Mouse (Mus musculus): ENCODE measurements at regions not wholly inside any gene's neighbourhood (a gene's known extent, or its start where the extent isn't known, plus 50 kb on each side); places are given as distances from the start of the nearest gene placed in this dataset.
"Not testable (repeated sequence)": the region's sequence is repeated elsewhere in the genome, so short reads cannot be mapped to it uniquely, and the experiment has no call there.

DNA sequence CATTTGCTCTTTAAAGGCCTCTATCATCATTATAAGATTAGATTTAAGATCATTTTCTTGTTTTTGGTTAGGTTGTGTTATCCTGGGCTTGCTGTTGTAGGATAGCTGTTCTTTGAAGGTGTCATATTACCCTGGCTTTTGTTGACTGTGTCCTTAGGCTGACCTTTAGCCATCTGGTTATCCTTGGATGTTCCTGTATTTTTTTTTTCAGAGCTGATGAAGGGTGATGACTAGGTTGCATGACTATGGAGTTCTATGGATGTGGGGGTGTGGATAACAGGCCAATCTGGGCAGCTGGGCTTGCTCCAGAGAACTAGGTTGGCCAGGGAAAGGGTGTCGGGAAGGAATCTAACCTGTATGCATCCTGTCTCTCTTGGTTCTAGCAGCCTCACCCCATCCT lies 74.2 kb downstream of the Dmrta1 start:
- Histone ChIP-seq H3K4me2 (replicated peaks) (no peak overlapping the region), H3K9me3 (ENCODE audit: control insufficient read depth, low read length) (peaks cover 4% of the 10 kb centered on the region; the same call in 1 of the 2 replicates), H3K4me3 (replicated peaks; ENCODE audit: low read length) (no peak overlapping the region), H3K9ac (no peak overlapping the region), H3K27ac (no peak overlapping the region), H3K4me1 (replicated peaks; ENCODE audit: control insufficient read depth, insufficient read depth, low read length) (no peaks in the 10 kb centered on the region), H3K36me3 (replicated peaks; ENCODE audit: control insufficient read depth, insufficient read depth) (no peaks in the 10 kb centered on the region), H3K27me3 (ENCODE audit: control insufficient read depth, insufficient read depth, low read length) (no peaks in the 10 kb centered on the region)
- WGBS: 81% methylated on average over 1 of the region's 1 CpGs
- DNase-seq (ENCODE audit: low spot score) (no peak), ATAC-seq (ENCODE audit: low FRiP score) (no peak)

DNA sequence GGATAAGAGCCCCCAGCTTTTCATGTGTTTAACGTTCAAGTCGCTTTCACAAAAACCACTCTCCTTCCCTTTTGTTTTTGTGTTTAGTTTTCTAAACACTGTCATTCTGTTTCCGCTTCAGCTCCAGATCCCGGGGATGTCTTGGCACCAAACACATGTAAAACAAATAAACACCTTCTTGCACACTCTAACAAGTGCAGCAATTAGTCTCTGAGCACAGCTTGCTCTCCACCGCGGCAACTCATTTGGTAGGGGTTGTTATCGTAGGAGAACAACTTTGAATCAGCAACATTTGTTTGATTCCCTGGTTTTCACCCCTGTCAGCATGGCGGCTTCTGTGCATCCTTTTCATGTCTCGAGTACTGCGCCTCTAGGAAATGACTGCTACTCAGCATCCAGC lies 97.0 kb downstream of the Dmrta1 start:
- Histone ChIP-seq H3K4me2 (replicated peaks) (no peak overlapping the region), H3K4me3 (replicated peaks; ENCODE audit: low read length) (no peak overlapping the region), H3K9me3 (ENCODE audit: control insufficient read depth, low read length) (no peaks in the 10 kb centered on the region), H3K36me3 (replicated peaks; ENCODE audit: control insufficient read depth, insufficient read depth) (no peaks in the 10 kb centered on the region), H3K27me3 (ENCODE audit: control insufficient read depth, insufficient read depth, low read length) (no peaks in the 10 kb centered on the region), H3K9ac (no peak overlapping the region), H3K27ac (no peak overlapping the region), H3K4me1 (replicated peaks; ENCODE audit: control insufficient read depth, insufficient read depth, low read length) (no peaks in the 10 kb centered on the region)
- 64% methylated on average over 10 of the region's 10 CpGs for WGBS
- ATAC-seq (ENCODE audit: low FRiP score) (no peak), DNase-seq (ENCODE audit: low spot score) (no peak)

GRCm38 (mm10) chr4:89781487-89781886 lies 102.3 kb downstream of the Dmrta1 start:
- 100% methylated on average over 1 of the region's 1 CpGs for WGBS
- no peaks in the 10 kb centered on the region for H3K9me3 ChIP-seq (ENCODE audit: control insufficient read depth, low read length)
- no peak overlapping the region for H3K9ac ChIP-seq
- no peaks in the 10 kb centered on the region for H3K4me1 ChIP-seq (replicated peaks; ENCODE audit: control insufficient read depth, insufficient read depth, low read length)
- no peak for ATAC-seq (ENCODE audit: low FRiP score)
- no peaks in the 10 kb centered on the region for H3K36me3 ChIP-seq (replicated peaks; ENCODE audit: control insufficient read depth, insufficient read depth)
- no peak for DNase-seq (ENCODE audit: low spot score)
- H3K4me3 ChIP-seq (replicated peaks; ENCODE audit: low read length): no peak overlapping the region
- no peak overlapping the region for H3K4me2 ChIP-seq (replicated peaks)
- no peaks in the 10 kb centered on the region for H3K27me3 ChIP-seq (ENCODE audit: control insufficient read depth, insufficient read depth, low read length)
- H3K27ac ChIP-seq: no peak overlapping the region

GRCm38 (mm10) chr4:89816823-89817222 lies 137.6 kb downstream of the Dmrta1 start:
- no peak for ATAC-seq (ENCODE audit: low FRiP score)
- DNase-seq (ENCODE audit: low spot score): no peak
- 90% methylated on average over 7 of the region's 7 CpGs for WGBS
- H3K4me3 ChIP-seq (replicated peaks; ENCODE audit: low read length): no peak overlapping the region
- no peak overlapping the region for H3K27ac ChIP-seq
- H3K9ac ChIP-seq: no peak overlapping the region
- H3K36me3 ChIP-seq (replicated peaks; ENCODE audit: control insufficient read depth, insufficient read depth): no peaks in the 10 kb centered on the region
- H3K27me3 ChIP-seq (ENCODE audit: control insufficient read depth, insufficient read depth, low read length): no peaks in the 10 kb centered on the region
- no peaks in the 10 kb centered on the region for H3K4me1 ChIP-seq (replicated peaks; ENCODE audit: control insufficient read depth, insufficient read depth, low read length)
- H3K9me3 ChIP-seq (ENCODE audit: control insufficient read depth, low read length): no peaks in the 10 kb centered on the region
- H3K4me2 ChIP-seq (replicated peaks): no peak overlapping the region

GRCm38 (mm10) chr4:89834552-89835206 lies 155.4 kb downstream of the Dmrta1 start:
- Histone ChIP-seq H3K4me1 (replicated peaks; ENCODE audit: control insufficient read depth, insufficient read depth, low read length) (no peaks in the 10 kb centered on the region), H3K4me2 (replicated peaks) (no peak overlapping the region), H3K4me3 (replicated peaks; ENCODE audit: low read length) (no peak overlapping the region), H3K9ac (no peak overlapping the region), H3K9me3 (ENCODE audit: control insufficient read depth, low read length) (no peaks in the 10 kb centered on the region), H3K27ac (peak overlapping the region; percentile 18; the same call in 1 of the 2 replicates), H3K36me3 (replicated peaks; ENCODE audit: control insufficient read depth, insufficient read depth) (no peaks in the 10 kb centered on the region), H3K27me3 (ENCODE audit: control insufficient read depth, insufficient read depth, low read length) (no peaks in the 10 kb centered on the region)
- ATAC-seq (ENCODE audit: low FRiP score): no peak
- 69% methylated on average over 6 of the region's 6 CpGs for WGBS
- DNase-seq (ENCODE audit: low spot score): peak; percentile 27

DNA sequence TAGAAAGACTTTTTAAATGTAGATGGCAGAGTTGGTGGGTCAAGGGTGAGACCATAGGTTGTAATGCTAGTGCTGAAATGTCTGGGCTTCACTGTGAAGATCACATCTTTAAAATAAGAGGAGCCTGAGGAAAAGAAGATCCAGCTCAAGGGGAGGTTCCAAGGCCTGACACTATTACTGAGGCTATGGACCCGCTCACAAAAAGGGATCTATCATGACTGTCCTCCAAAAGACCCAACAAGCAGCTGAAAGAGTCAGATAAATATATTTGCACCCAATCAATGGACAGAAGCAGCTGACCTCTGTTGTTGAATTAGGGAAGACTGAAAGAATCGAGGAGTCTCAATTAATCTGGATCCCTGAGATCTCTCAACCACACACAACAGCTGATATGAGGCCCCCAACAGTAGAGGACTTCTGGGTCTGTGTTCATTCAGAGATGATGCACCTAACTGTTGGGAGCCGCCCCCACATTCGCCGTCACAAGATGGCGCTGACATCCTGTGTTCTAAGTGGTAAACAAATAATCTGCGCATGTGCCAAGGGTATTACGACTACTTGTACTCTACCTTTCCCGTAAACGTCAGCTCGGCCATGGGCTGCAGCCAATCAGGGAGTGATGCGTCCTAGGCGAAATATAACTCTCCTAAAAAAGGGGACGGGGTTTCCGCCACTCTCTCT lies 196.3 kb downstream of the Dmrta1 start:
- not testable (repeated sequence) for H3K27ac ChIP-seq; H3K9me3 ChIP-seq (ENCODE audit: control insufficient read depth, low read length); H3K36me3 ChIP-seq (replicated peaks; ENCODE audit: control insufficient read depth, insufficient read depth); H3K27me3 ChIP-seq (ENCODE audit: control insufficient read depth, insufficient read depth, low read length); H3K9ac ChIP-seq; DNase-seq (ENCODE audit: low spot score); H3K4me1 ChIP-seq (replicated peaks; ENCODE audit: control insufficient read depth, insufficient read depth, low read length)
- H3K4me2 ChIP-seq (replicated peaks): peak overlapping the region; percentile 38
- WGBS: 27% methylated on average over 6 of the region's 15 CpGs
- ATAC-seq (ENCODE audit: low FRiP score): peak; percentile 86
- 0 out of 2 replicates have a peak overlapping the region, but pooled peaks have one; percentile 3 for H3K4me3 ChIP-seq (replicated peaks; ENCODE audit: low read length)

DNA sequence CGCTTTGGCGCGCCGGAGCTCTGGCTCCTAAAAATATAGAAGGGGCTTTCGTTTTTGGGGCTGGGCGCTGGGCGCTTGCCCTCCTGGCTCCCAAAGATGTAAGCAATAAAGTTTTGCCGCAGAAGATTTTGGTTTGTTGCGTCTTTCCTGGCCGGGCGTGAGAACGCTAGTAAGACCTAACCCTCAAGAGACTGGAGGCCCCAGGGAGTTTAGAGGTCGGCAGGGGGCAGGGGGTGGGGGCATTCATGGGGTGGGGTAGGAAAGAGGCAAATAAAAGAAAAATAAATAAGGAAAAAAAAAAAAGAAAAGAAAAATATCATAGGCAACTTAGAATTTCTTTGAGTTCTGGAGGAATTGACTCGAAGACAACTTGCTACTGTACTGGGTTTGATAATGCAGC lies 196.9 kb downstream of the Dmrta1 start:
- not testable (repeated sequence) for H3K36me3 ChIP-seq (replicated peaks; ENCODE audit: control insufficient read depth, insufficient read depth); ATAC-seq (ENCODE audit: low FRiP score); H3K27ac ChIP-seq; DNase-seq (ENCODE audit: low spot score); H3K9me3 ChIP-seq (ENCODE audit: control insufficient read depth, low read length); H3K27me3 ChIP-seq (ENCODE audit: control insufficient read depth, insufficient read depth, low read length); H3K4me1 ChIP-seq (replicated peaks; ENCODE audit: control insufficient read depth, insufficient read depth, low read length); H3K9ac ChIP-seq
- whole genome bisulfite sequencing: 22% methylated on average over 7 of the region's 14 CpGs
- Histone ChIP-seq H3K4me2 (replicated peaks) (peak overlapping the region; percentile 51), H3K4me3 (replicated peaks; ENCODE audit: low read length) (peak overlapping the region; percentile 33)

GRCm38 (mm10) chr4:89881083-89881482 lies 201.8 kb downstream of the Dmrta1 start:
- Histone ChIP-seq H3K4me1 (replicated peaks; ENCODE audit: control insufficient read depth, insufficient read depth, low read length) (no peaks in the 10 kb centered on the region), H3K9ac (no peak overlapping the region), H3K36me3 (replicated peaks; ENCODE audit: control insufficient read depth, insufficient read depth) (no peaks in the 10 kb centered on the region), H3K9me3 (ENCODE audit: control insufficient read depth, low read length) (no peaks in the 10 kb centered on the region), H3K27me3 (ENCODE audit: control insufficient read depth, insufficient read depth, low read length) (no peaks in the 10 kb centered on the region), H3K27ac (no peak overlapping the region), H3K4me3 (replicated peaks; ENCODE audit: low read length) (no peak overlapping the region), H3K4me2 (replicated peaks) (no peak overlapping the region)
- 49% methylated on average over 3 of the region's 3 CpGs for WGBS
- ATAC-seq (ENCODE audit: low FRiP score) (no peak; the same call in 1 of the 2 replicates), DNase-seq (ENCODE audit: low spot score) (peak; percentile 67)

- H3K9ac ChIP-seq: no peak overlapping the region
- no peak overlapping the region for H3K27ac ChIP-seq
- no peak overlapping the region for H3K4me2 ChIP-seq (replicated peaks)
- H3K4me3 ChIP-seq (replicated peaks; ENCODE audit: low read length): no peak overlapping the region
- H3K27me3 ChIP-seq (ENCODE audit: control insufficient read depth, insufficient read depth, low read length): no peaks in the 10 kb centered on the region
- DNase-seq (ENCODE audit: low spot score): no peak
- no peaks in the 10 kb centered on the region for H3K9me3 ChIP-seq (ENCODE audit: control insufficient read depth, low read length)
- H3K4me1 ChIP-seq (replicated peaks; ENCODE audit: control insufficient read depth, insufficient read depth, low read length): no peaks in the 10 kb centered on the region
- no peaks in the 10 kb centered on the region for H3K36me3 ChIP-seq (replicated peaks; ENCODE audit: control insufficient read depth, insufficient read depth)
- ATAC-seq (ENCODE audit: low FRiP score): no peak
Measured at GRCm38 (mm10) chr4:89909622-89910021, 230.4 kb downstream of the Dmrta1 start.

All from hindbrain, embryonic 14.5 days (tissue).